Mouse (Mus musculus) cortical plate, adult 2 months (tissue): ENCODE measurements around the gene Prss53.

Experiments used
- CTCF ChIP-seq: fragments of 200-500 bp; IDR thresholded peaks from 2 replicates; pipeline ENCODE4 v1.5.1; 2011; ENCODE audit warnings: mild to moderate bottlenecking, control low read depth, low read length; ENCODE audit not compliant: insufficient read depth; ENCODE audit errors: extremely low read depth
- POLR2A ChIP-seq: fragments of 200-500 bp; IDR thresholded peaks from 2 replicates; pipeline ENCODE4 v1.6.1; 2011; ENCODE audit warnings: mild to moderate bottlenecking, low read length, control low read depth; ENCODE audit not compliant: insufficient read depth; ENCODE audit errors: extremely low read depth

- TF ChIP-seq CTCF (no peak), POLR2A (no peak)
Observed at GRCm38 (mm10) chr7:127898179-127898956, 7.6 kb upstream of the Prss53 start.
